Mouse (Mus musculus): ENCODE measurements around the gene Ifnl2.

- TF ChIP-seq CTCF (IDR thresholded peaks at IDR 0.05; ENCODE audit: borderline replicate concordance, insufficient read depth, low read depth, low read length): no peak
- TF ChIP-seq POLR2A (IDR thresholded peaks at IDR 0.05; ENCODE audit: borderline replicate concordance, insufficient read depth, low read length): no peak
Observed at GRCm38 (mm10) chr7:28484192-28484591, 26.1 kb downstream of the Ifnl2 start.

Measured in cerebellum, adult 2 months (tissue).